Mouse (Mus musculus) lung, embryonic 16.5 days (tissue): ENCODE results near the gene Aldh1a2. TPM values are rescaled to one million over a fixed set of nuclear protein-coding genes. Genes with fewer than 3 reads are reported as not detected.

Source experiments
- ATAC-seq: fragments of 200-750 bp; cut with Nextera tagmentation; 2 replicates; pipeline ENCODE4 v1.8.0; 2017; ENCODE audit warnings: low read depth, mild to moderate bottlenecking, moderate library complexity
- H3K27ac ChIP-seq: fragments of 300-500 bp; sonication (generic); 2 replicates; pipeline ENCODE4 v1.5.1; 2014; ENCODE audit warnings: mild to moderate bottlenecking, control low read depth, low read length
- H3K27me3 ChIP-seq: fragments of 300-500 bp; sonication (generic); 2 replicates; pipeline ENCODE4 v1.6.1; 2014; ENCODE audit warnings: low read depth, low read length, mixed read lengths; ENCODE audit not compliant: control insufficient read depth, insufficient read depth
- H3K36me3 ChIP-seq: fragments of 300-500 bp; sonication (generic); 2 replicates; pipeline ENCODE4 v1.6.1; 2014; ENCODE audit warnings: low read length; ENCODE audit not compliant: control insufficient read depth, insufficient read depth
- H3K4me1 ChIP-seq: fragments of 300-500 bp; sonication (generic); replicated peaks from 2 replicates; pipeline ENCODE4 v1.6.1; 2014; ENCODE audit warnings: low read length, mixed read lengths; ENCODE audit not compliant: control insufficient read depth, insufficient read depth
- H3K4me2 ChIP-seq: fragments of 300-500 bp; sonication (generic); 2 replicates; pipeline ENCODE4 v1.6.1; 2014; ENCODE audit warnings: low read depth, low read length, control low read depth
- H3K4me3 ChIP-seq: fragments of 300-500 bp; sonication (generic); 2 replicates; pipeline ENCODE4 v1.5.1; 2014; ENCODE audit warnings: mild to moderate bottlenecking, low read length, control low read depth
- H3K9ac ChIP-seq: fragments of 300-500 bp; sonication (generic); 2 replicates; pipeline ENCODE4 v1.6.1; 2014; ENCODE audit warnings: low read length, control low read depth
- H3K9me3 ChIP-seq: fragments of 300-500 bp; sonication (generic); 2 replicates; pipeline ENCODE4 v1.6.1; 2016; ENCODE audit warnings: low read length; ENCODE audit not compliant: control insufficient read depth
- WGBS: fragments of 180-500 bp; shearing (Covaris S2); extraction: QIAGEN DNeasy Blood & Tissue Kit; methylation state at CpG from one replicate; pipeline ENCODE4 v1.1.7; 2014; 5-methylcytosine and 5-hydroxymethylcytosine counted together
- polyA plus RNA-seq: library from polyadenylated mRNA; unstranded; fragments of >200 nt; fragmentation: Nextera tagmentation; extraction: Ambion mirVana; gene quantifications from 2 replicates; pipeline ENCODE4 v1.2.1, GENCODE M21; 2015

Gene Aldh1a2
- polyA plus RNA-seq: 30.6 and 30.8 TPM in 2 replicates

DNA sequence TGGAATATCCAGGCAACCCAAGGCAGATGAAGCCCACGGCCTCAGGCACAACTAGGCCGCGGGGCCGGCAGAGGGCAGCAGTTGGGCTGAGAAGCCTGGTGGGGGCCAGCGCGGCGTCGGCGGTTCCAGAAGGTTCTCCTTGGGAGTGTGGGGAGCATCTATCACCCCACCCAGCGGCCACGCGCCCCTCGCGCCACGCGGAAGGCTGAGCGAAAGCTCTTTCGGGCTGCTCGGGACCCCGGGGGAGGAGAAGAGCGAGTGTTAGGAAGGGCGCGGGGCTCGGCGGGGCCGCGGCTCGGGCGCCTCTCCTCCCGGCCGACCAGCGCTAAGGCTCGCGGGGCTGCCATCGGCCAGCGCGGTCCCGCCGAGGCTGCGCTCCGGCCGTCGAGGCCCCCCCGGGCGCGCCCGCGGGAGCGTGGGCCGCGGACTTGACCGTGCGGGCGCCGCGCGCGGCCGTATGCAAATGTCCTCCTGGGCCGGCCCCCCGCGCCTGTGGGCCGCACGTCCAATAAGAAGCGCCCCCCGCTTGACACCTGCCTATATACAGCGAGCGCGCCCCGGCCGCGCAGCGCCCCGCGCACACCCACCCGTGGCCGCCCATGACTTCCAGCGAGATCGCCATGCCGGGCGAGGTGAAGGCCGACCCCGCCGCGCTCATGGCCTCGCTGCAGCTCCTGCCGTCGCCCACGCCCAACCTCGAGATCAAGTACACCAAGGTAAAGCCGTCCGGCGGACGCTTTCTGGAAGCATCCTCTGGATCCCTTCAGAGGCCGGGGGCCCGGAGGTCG, at the start of gene Aldh1a2:
TSS of gene Aldh1a2 (plus strand) at position 542 of the 788 bp plus-strand sequence.
- H3K27ac ChIP-seq: no peak within 1 kb of the TSS
- H3K9ac ChIP-seq: peak within 1 kb of the TSS; percentile 52
- H3K4me3 ChIP-seq: peak within 1 kb of the TSS; percentile 49
- H3K4me1 ChIP-seq: peaks cover 10% of the 10 kb centered on the region
- peak within 1 kb of the TSS; percentile 77 for H3K4me2 ChIP-seq
- H3K27me3 ChIP-seq: peaks cover 56% of the 10 kb centered on the region
- H3K36me3 ChIP-seq: no peaks in the 10 kb centered on the region
- 1% methylated on average over 62 of the region's 97 CpGs for WGBS
- H3K9me3 ChIP-seq: no peaks in the 10 kb centered on the region
- ATAC-seq: peak; percentile 86

DNA sequence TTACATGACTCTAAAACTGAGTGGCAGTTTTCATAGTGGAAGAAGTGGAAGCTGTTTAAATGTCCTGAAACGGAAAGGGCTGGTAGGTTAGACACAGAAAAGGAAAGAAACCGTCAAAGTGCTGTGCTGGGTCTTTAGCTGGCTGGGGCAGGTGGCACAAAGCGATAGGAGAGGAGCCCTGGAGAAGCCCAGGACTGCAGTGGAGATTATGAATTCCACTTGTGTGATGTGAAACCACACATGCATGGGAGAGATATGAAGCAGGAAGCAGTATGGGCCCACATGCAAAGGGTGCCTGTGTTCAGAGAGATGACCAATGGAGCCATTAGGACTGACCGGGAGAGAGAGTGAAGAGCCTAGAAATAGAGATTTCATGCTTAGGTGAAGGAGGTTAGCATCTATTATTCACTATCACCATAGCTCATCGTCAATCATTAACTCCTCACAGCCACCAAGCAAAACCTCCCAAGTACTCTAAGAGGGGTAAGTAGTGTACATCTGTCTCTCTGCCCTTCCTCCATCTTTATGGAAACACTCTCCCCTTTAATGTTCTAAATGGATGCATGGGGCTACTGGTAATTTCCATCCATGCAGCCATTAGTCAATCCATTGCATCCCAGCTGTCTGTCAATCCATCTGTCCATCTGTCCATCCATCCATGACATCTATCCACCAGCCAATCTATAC, 49.4 kb upstream of the Aldh1a2 start:
- no peak for ATAC-seq
- WGBS: 84% methylated on average over 5 of the region's 5 CpGs

DNA sequence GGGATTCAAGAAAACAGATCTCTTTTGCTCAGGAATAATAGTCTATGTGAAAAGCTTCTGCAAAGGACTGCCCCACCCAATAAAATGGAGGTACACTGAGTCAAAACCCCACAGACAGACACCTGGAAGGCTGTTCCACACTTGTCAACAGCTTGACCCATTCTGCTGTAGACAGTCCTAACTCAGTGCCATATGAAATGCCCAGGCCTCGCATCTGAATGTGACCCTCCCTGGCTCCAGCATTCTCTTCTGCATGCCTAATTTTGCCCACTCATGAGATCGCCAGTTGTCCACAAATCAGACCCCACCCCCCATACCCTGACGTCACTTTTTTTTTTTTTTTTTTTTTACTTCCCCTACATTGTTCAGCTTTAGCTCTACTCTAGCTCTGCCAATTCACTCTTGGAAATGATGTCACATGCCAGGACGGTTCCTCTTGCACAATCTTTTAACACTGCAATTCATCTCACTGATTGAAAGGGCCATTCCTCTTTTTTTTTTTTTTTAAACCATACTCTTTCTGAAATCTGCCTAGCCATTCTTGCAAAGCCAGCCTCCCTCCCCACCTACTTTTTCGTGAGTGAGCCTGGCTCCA, 48.6 kb upstream of the Aldh1a2 start:
- no peaks in the 10 kb centered on the region for H3K9me3 ChIP-seq
- H3K9ac ChIP-seq: no peak overlapping the region
- H3K27ac ChIP-seq: no peak overlapping the region
- peaks cover 13% of the 10 kb centered on the region for H3K4me1 ChIP-seq
- WGBS: 45% methylated on average over 5 of the region's 5 CpGs
- H3K27me3 ChIP-seq: no peaks in the 10 kb centered on the region
- H3K4me3 ChIP-seq: no peak overlapping the region
- no peaks in the 10 kb centered on the region for H3K36me3 ChIP-seq
- peak; percentile 76 for ATAC-seq
- no peak overlapping the region for H3K4me2 ChIP-seq

More for the DNA sequence above, 49.4 kb upstream of the Aldh1a2 start:
- Histone ChIP-seq H3K4me2 (no peak overlapping the region), H3K36me3 (no peaks in the 10 kb centered on the region), H3K9me3 (no peaks in the 10 kb centered on the region), H3K9ac (no peak overlapping the region), H3K27ac (no peak overlapping the region), H3K27me3 (no peaks in the 10 kb centered on the region), H3K4me3 (no peak overlapping the region), H3K4me1 (peaks cover 13% of the 10 kb centered on the region)

DNA sequence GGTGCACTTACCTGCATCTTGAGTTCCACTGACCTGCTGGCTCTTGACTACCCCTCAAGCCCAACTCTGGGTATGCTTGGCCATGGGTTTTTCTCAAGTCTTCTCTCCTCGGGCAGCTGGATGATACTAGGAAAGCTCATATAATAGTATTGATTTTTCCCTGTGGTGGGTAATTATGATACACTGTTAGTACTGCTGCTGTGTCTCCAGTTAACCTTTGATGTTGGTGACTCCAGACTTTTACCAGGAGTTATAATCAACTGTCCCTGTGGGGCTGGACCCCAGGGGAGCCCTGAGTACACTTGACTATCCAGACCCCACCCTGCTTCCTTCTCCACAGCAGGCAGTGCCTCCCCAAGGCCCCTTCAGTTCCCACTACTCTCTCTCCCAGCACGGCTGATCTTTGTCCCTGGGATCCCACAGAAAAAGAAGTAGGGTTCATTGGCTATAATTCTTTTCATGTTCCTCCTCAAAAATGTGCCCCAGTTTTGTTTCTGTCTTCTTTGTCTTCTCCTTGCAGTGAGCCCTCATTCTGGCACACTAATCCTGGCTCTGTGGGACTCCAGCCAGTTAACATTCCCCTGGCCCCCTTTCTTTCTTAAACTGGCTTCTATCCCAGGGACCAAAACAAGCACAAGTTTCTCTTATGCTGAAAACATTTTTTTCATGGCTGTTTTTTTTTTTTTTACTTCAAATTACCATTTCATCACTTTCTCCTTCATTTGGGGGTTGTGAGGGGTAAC, 47.9 kb upstream of the Aldh1a2 start:
- peaks cover 13% of the 10 kb centered on the region for H3K4me1 ChIP-seq
- H3K27ac ChIP-seq: peak overlapping the region; percentile 66; the same call in 1 of the 2 replicates
- no peaks in the 10 kb centered on the region for H3K27me3 ChIP-seq
- no peaks in the 10 kb centered on the region for H3K36me3 ChIP-seq
- no peaks in the 10 kb centered on the region for H3K9me3 ChIP-seq
- H3K9ac ChIP-seq: no peak overlapping the region
- WGBS: 59% methylated on average over 2 of the region's 2 CpGs
- H3K4me3 ChIP-seq: no peak overlapping the region
- peak; percentile 63 for ATAC-seq
- H3K4me2 ChIP-seq: no peak overlapping the region

DNA sequence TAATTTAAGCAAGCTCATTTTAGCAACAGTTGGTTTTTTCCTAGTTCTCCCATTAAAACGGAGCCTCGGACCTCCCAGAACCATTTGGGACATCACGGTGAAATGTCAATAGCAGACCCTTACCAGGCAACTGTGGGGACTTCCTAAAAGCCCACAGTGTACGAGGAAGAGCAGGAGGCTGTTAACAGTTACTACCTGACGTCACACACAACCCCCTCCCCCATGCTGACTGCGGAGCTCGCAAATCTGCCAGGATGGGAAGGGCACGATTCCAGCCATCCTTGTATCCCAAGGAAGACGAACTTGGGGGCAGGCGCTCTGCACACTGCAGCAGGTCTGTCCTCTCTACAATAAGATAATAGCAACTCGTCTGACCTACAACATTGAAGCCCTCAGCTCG, 47.1 kb upstream of the Aldh1a2 start, which contains the start of gene Aqp9:
TSS of gene Aqp9 (minus strand) at position 172 of the 400 bp plus-strand sequence.
- 27% methylated on average over 12 of the region's 12 CpGs for WGBS
- ATAC-seq: no peak

DNA sequence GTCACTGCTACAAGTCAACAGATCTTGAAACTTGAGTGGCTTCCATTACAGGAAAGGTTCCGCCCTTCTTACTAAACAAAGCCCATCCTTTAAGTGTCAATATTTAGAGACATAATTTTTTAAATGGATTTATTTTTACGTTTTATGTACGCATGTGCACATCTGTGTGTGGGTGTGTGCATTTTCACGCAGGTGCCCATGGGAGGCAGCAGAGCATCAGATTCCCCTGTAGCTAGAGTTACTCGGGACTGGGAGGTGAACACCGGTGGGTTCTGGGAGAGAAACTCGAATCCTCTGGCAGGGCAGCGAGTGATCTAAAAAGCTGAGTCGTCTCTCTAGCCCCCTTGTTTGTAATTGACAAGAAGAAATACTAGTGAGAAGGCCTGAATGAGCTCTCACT, 42.1 kb upstream of the Aldh1a2 start:
- no peak overlapping the region for H3K4me3 ChIP-seq
- no peaks in the 10 kb centered on the region for H3K36me3 ChIP-seq
- H3K27me3 ChIP-seq: no peaks in the 10 kb centered on the region
- H3K9me3 ChIP-seq: no peaks in the 10 kb centered on the region
- H3K27ac ChIP-seq: no peak overlapping the region
- 58% methylated on average over 9 of the region's 9 CpGs for WGBS
- ATAC-seq: no peak
- H3K9ac ChIP-seq: no peak overlapping the region
- H3K4me1 ChIP-seq: peaks cover 4% of the 10 kb centered on the region
- H3K4me2 ChIP-seq: no peak overlapping the region

More for the DNA sequence above, 47.1 kb upstream of the Aldh1a2 start, which contains the start of gene Aqp9:
- Histone ChIP-seq H3K4me1 (peaks cover 13% of the 10 kb centered on the region), H3K36me3 (no peaks in the 10 kb centered on the region), H3K4me3 (no peak within 1 kb of the TSS), H3K4me2 (peak within 1 kb of the TSS; percentile 16; the same call in 1 of the 2 replicates), H3K27me3 (no peaks in the 10 kb centered on the region), H3K27ac (peak within 1 kb of the TSS; percentile 66; the same call in 1 of the 2 replicates), H3K9me3 (no peaks in the 10 kb centered on the region), H3K9ac (no peak within 1 kb of the TSS)

DNA sequence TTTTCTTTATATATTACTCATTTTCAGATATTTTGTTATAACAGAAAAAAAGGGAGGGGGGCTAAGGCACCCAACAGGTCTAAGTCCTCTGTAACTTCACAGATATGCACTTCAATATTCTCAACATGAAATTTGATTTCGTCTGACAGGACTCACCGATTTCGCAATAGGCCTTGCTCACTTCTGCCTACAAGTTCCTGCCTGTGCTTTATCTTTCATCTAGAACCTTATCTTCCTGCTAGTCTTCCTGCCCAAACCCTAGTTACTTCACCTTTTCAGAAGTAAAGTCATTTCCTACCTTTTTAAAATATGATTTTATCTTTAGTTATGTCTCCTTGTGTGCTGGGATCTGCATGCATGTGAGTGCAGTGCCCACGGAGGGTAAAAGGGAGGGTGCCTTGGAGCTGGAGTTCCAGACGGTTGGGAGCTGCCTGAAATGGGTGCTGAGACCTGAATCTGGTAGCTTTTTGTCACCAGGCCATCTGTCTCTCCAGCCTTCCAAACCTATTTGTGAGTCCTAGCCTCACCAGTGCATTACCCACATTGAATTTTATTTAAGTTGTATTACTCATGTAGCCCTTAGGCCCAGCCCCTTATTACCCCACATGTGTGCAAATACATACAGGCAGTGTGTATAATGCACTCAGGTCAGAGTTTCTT, 41.1 kb upstream of the Aldh1a2 start:
- Histone ChIP-seq H3K36me3 (no peaks in the 10 kb centered on the region), H3K4me2 (no peak overlapping the region), H3K4me3 (no peak overlapping the region), H3K4me1 (no peaks in the 10 kb centered on the region), H3K9ac (no peak overlapping the region), H3K27me3 (no peaks in the 10 kb centered on the region), H3K27ac (no peak overlapping the region), H3K9me3 (no peaks in the 10 kb centered on the region)
- WGBS: 63% methylated on average over 5 of the region's 5 CpGs
- ATAC-seq: no peak

DNA sequence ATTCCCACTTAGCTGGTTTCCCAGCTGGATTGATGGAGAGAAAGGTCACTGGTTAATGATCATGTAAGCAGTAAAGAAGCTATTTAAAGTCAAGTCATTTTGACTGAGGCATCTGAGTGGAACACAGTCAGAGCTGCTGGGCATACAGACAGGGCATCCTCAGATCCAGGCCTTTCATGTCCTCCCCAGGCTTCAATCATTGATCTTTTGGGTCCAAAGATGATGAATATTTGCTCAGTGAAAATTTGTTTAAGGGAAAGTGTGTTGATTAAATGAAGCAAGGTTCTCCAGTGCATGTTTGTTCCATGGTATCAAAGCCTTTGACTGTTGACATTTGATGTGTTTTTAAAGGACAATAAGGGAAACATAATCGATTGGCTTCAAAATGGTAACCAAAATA, 39.9 kb upstream of the Aldh1a2 start:
- no peak overlapping the region for H3K27ac ChIP-seq
- no peak overlapping the region for H3K4me2 ChIP-seq
- no peaks in the 10 kb centered on the region for H3K4me1 ChIP-seq
- no peak overlapping the region for H3K9ac ChIP-seq
- H3K4me3 ChIP-seq: no peak overlapping the region
- 71% methylated on average over 1 of the region's 1 CpGs for WGBS
- no peaks in the 10 kb centered on the region for H3K9me3 ChIP-seq
- no peak for ATAC-seq
- no peaks in the 10 kb centered on the region for H3K27me3 ChIP-seq
- H3K36me3 ChIP-seq: no peaks in the 10 kb centered on the region
